Mouse (Mus musculus) bone marrow macrophage, adult 2 months (primary cell): ENCODE measurements around the gene Kctd21.

Experiments used
- CTCF ChIP-seq: IDR thresholded peaks from 2 replicates; pipeline ENCODE4 v1.5.1; 2012; ENCODE audit warnings: low read depth, mild to moderate bottlenecking, low read length, moderate library complexity
- POLR2A ChIP-seq: IDR thresholded peaks from 2 replicates; pipeline ENCODE4 v1.6.1; 2012; ENCODE audit warnings: mild to moderate bottlenecking, low read depth, low read length, borderline replicate concordance

GRCm38 (mm10) chr7:97317706-97318105 is 14.4 kb upstream of the Kctd21 start:
- TF ChIP-seq POLR2A, result no peak
- TF ChIP-seq CTCF, result no peak
